Mouse (Mus musculus): ENCODE results near the gene Hoxa2. TPM values are rescaled to one million over a fixed set of nuclear protein-coding genes. Genes with fewer than 3 reads are reported as not detected.

Hoxa2 gene
- polyA plus RNA-seq, 1 experiment, result 1.0 TPM

DNA sequence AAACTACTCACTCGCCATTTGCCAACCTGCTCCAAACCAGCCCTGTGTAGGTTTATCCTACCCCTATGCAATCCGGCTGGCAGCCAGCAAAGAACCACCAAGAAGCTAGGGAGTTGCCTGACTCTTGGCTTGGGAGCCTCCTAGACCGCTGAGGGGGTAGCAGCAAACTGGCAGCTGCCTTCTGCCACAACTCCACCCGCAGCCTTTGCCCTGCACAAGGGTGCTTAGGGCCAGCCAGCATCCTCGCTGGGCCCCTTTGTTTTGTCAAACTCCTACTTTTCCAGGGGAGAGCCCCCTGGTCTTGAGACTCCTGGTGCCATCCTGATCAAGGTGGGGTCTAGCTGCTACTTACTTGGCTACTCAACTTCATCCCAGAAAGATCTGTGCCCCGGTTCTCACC lies 20.0 kb upstream of the Hoxa2 start:
- no peak overlapping the region for H3K27ac ChIP-seq (ENCODE audit: insufficient read depth, low read depth, low read length)
- 38% methylated on average over 6 of the region's 6 CpGs for WGBS

DNA sequence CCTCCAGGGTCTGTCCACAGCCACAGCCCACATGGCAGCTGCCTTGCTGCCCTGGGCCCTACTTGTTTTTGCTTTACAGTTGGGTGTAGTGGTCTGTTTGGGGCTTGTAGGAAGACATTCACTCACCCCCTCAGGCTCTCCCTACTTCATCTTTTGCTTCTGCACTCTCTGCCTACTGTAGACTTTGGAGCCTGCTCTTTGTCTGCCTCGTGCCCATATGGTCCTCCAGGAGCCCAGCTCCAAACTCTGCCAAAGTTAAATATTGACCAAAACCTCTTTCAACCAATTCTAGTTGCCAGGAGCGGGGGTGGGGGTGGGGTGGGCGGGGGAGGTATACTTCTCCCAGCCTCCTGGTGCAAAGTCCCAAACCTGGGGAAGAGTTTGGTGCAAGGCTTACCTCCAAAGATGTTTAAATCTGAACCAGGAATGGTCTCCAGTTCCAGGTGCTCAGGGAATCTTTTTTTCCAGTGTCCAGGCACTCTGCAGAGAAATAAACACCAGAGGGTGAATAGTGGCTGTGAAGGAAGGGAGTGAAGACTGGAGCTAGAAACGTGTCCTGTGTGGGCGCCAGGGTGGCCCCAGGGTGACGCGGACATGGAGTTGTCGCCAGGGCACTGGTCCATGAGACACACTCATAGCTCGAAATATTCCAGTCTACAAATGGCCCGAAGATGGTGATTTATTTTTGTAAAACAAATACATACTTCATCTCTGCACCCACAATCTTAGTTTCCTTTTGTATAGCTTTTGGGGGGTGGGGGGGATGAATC lies 18.9 kb upstream of the Hoxa2 start:
- 15% methylated on average over 10 of the region's 10 CpGs for WGBS
- no peak for TF ChIP-seq POLR2A (IDR thresholded peaks at IDR 0.05; ENCODE audit: low read depth, low read length)
- no peak for TF ChIP-seq CTCF (IDR thresholded peaks at IDR 0.05; ENCODE audit: extremely low read depth, insufficient read length, insufficient replicate concordance, low read depth, low read length)
- H3K4me1 ChIP-seq (ENCODE audit: control insufficient read depth, insufficient read depth, insufficient read length, low read length), result peaks cover 12% of the 10 kb centered on the region
- peaks cover 29% of the 10 kb centered on the region for H3K27me3 ChIP-seq (ENCODE audit: control insufficient read depth, insufficient read depth, low read length)
- no peaks in the 10 kb centered on the region for H3K36me3 ChIP-seq (ENCODE audit: control insufficient read depth, insufficient read depth, low read length)
- peak overlapping the region; percentile 3; the same call in 1 of the 2 replicates for H3K27ac ChIP-seq (ENCODE audit: insufficient read depth, low read depth, low read length)
- no peak overlapping the region for H3K4me3 ChIP-seq (ENCODE audit: low read depth, low read length)

More for the DNA sequence above, 20.0 kb upstream of the Hoxa2 start:
- no peaks in the 10 kb centered on the region for H3K36me3 ChIP-seq (ENCODE audit: control insufficient read depth, insufficient read depth, low read length)
- H3K4me1 ChIP-seq (ENCODE audit: control insufficient read depth, insufficient read depth, insufficient read length, low read length), result peaks cover 12% of the 10 kb centered on the region
- H3K27me3 ChIP-seq (ENCODE audit: control insufficient read depth, insufficient read depth, low read length), result peaks cover 24% of the 10 kb centered on the region
- no peak for TF ChIP-seq POLR2A (IDR thresholded peaks at IDR 0.05; ENCODE audit: low read depth, low read length)
- no peak overlapping the region for H3K4me3 ChIP-seq (ENCODE audit: low read depth, low read length)

DNA sequence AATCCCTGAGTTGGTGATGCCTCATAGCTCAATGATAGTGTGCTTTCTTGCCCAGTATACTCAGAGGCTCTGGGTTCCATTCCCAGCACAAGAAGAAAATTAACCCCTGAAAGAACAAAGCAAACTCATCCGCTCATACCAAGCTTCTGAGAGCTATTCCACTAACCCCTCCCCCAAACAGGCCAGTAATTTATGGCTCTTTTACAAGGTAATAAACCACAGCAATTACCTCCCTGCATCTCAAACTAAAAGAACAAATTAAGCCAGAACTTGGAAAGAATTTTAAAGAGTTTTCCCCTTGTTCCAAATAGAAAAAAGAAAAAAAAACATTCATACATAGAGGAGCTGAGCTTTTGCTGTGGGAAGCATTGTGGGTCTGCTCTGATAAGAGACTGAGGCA lies 18.2 kb upstream of the Hoxa2 start:
- no peak for TF ChIP-seq CTCF (IDR thresholded peaks at IDR 0.05; ENCODE audit: extremely low read depth, insufficient read length, insufficient replicate concordance, low read depth, low read length)
- TF ChIP-seq POLR2A (IDR thresholded peaks at IDR 0.05; ENCODE audit: low read depth, low read length), result no peak

DNA sequence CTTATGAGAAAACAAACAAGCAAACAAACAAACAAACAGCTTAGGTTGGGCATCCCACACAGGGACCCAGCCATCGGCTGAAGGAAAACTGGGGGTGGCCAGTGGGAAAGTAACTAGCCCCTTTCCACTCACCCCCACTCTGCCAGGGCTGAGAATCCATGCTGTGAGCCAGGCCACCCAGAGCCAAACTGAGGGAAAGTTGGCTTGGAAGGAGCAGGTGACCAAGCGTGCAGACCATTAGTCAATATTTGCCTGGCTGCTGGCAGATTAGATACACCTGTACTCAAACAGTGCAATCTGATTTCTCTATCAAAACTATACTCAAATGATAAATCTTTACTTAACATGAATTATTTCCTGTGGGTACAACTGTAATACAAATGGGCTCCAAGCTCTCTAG lies 17.4 kb upstream of the Hoxa2 start:
- H3K36me3 ChIP-seq (ENCODE audit: control insufficient read depth, insufficient read depth, low read length), result no peaks in the 10 kb centered on the region
- H3K27me3 ChIP-seq (ENCODE audit: control insufficient read depth, insufficient read depth, low read length), result peaks cover 32% of the 10 kb centered on the region
- no peak overlapping the region for H3K27ac ChIP-seq (ENCODE audit: insufficient read depth, low read depth, low read length)
- no peak overlapping the region for H3K4me3 ChIP-seq (ENCODE audit: low read depth, low read length)
- WGBS, result 36% methylated on average over 2 of the region's 2 CpGs
- peaks cover 12% of the 10 kb centered on the region for H3K4me1 ChIP-seq (ENCODE audit: control insufficient read depth, insufficient read depth, insufficient read length, low read length)
- TF ChIP-seq POLR2A (IDR thresholded peaks at IDR 0.05; ENCODE audit: low read depth, low read length), result no peak
- TF ChIP-seq CTCF (IDR thresholded peaks at IDR 0.05; ENCODE audit: extremely low read depth, insufficient read length, insufficient replicate concordance, low read depth, low read length), result no peak

More for the DNA sequence above, 18.2 kb upstream of the Hoxa2 start:
- Histone ChIP-seq H3K27ac (ENCODE audit: insufficient read depth, low read depth, low read length) (no peak overlapping the region), H3K4me3 (ENCODE audit: low read depth, low read length) (no peak overlapping the region), H3K4me1 (ENCODE audit: control insufficient read depth, insufficient read depth, insufficient read length, low read length) (peaks cover 12% of the 10 kb centered on the region), H3K36me3 (ENCODE audit: control insufficient read depth, insufficient read depth, low read length) (no peaks in the 10 kb centered on the region), H3K27me3 (ENCODE audit: control insufficient read depth, insufficient read depth, low read length) (peaks cover 29% of the 10 kb centered on the region)
- 29% methylated on average over 1 of the region's 1 CpGs for WGBS

DNA sequence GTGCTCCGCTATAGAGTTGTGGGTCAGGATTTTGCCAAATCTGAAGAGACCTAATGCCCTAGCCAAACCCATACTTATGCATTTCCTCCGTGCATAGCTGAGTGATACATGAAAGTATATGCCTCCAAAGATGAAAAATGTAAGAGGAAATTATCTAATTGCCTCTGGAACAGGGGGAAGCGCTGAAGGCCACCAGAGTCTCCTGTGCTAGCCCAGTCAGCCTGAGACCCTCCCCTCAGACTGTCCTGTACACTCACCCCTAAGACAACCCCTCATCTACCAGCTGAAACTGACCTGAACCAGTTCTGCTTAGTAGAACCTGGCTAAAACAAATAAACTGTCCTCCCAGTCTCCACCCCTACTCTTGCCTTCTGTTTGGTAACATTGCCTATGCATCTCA lies 16.1 kb upstream of the Hoxa2 start:
- Histone ChIP-seq H3K27ac (ENCODE audit: insufficient read depth, low read depth, low read length) (peak overlapping the region; percentile 46), H3K36me3 (ENCODE audit: control insufficient read depth, insufficient read depth, low read length) (no peaks in the 10 kb centered on the region), H3K27me3 (ENCODE audit: control insufficient read depth, insufficient read depth, low read length) (peaks cover 28% of the 10 kb centered on the region), H3K4me3 (ENCODE audit: low read depth, low read length) (no peak overlapping the region), H3K4me1 (ENCODE audit: control insufficient read depth, insufficient read depth, insufficient read length, low read length) (peaks cover 12% of the 10 kb centered on the region)
- 79% methylated on average over 3 of the region's 3 CpGs for WGBS
- no peak for TF ChIP-seq POLR2A (IDR thresholded peaks at IDR 0.05; ENCODE audit: low read depth, low read length)
- no peak for TF ChIP-seq CTCF (IDR thresholded peaks at IDR 0.05; ENCODE audit: extremely low read depth, insufficient read length, insufficient replicate concordance, low read depth, low read length)

DNA sequence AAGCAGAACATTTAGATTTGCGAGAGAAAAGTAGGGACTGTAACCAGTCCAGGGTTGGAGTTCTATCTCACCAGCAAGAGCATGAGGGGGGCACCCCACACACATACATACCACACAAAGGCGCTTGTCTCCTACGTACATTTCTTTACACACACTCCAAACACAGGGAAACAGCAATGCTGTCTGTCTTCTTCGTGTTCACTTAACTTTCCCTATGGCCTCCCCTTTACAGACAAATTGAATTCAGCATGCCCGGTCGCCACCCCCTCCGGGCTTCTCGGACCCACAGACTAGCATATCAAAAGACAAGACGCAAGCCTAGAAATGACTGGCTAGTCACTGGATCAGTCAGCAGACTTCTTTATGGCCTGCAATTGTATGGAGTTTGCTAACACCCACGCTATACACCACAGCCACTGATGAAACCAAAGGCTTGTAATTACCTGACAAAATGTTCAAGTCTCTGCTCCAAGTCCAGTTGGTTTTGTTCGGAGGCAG lies 15.6 kb upstream of the Hoxa2 start:
- Histone ChIP-seq H3K4me1 (ENCODE audit: control insufficient read depth, insufficient read depth, insufficient read length, low read length) (peaks cover 12% of the 10 kb centered on the region), H3K27me3 (ENCODE audit: control insufficient read depth, insufficient read depth, low read length) (peaks cover 28% of the 10 kb centered on the region), H3K27ac (ENCODE audit: insufficient read depth, low read depth, low read length) (peak overlapping the region; percentile 46; the same call in 1 of the 2 replicates), H3K36me3 (ENCODE audit: control insufficient read depth, insufficient read depth, low read length) (no peaks in the 10 kb centered on the region), H3K4me3 (ENCODE audit: low read depth, low read length) (peak overlapping the region; percentile 32; the same call in 1 of the 2 replicates)
- 80% methylated on average over 11 of the region's 11 CpGs for WGBS
- TF ChIP-seq POLR2A (IDR thresholded peaks at IDR 0.05; ENCODE audit: low read depth, low read length), result no peak
- TF ChIP-seq CTCF (IDR thresholded peaks at IDR 0.05; ENCODE audit: extremely low read depth, insufficient read length, insufficient replicate concordance, low read depth, low read length), result no peak

DNA sequence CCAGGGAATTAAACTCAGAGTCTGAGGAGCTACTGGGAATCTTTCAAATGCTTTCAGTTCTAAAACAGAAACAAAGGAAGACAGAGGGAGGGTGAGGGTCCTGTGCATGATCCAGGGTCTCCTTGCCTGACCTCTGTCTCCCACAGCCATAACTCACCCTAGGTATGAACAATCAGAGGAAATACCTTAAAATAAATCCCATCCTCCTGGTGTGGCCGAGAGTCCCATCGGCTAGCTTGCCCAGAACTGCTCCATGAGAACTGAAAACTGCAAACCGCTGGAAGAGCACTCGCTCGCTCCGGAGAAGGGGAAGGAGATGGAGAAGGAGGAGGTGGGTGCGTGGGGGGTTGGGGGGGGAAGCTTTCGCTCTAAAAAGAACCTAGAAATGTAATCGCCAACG lies 15.1 kb upstream of the Hoxa2 start:
- WGBS, result 61% methylated on average over 10 of the region's 10 CpGs
- TF ChIP-seq CTCF (IDR thresholded peaks at IDR 0.05; ENCODE audit: extremely low read depth, insufficient read length, insufficient replicate concordance, low read depth, low read length) (no peak), POLR2A (IDR thresholded peaks at IDR 0.05; ENCODE audit: low read depth, low read length) (no peak)
- no peaks in the 10 kb centered on the region for H3K36me3 ChIP-seq (ENCODE audit: control insufficient read depth, insufficient read depth, low read length)
- H3K27ac ChIP-seq (ENCODE audit: insufficient read depth, low read depth, low read length), result peak overlapping the region; percentile 69
- H3K4me1 ChIP-seq (ENCODE audit: control insufficient read depth, insufficient read depth, insufficient read length, low read length), result peaks cover 11% of the 10 kb centered on the region
- peak overlapping the region; percentile 48 for H3K4me3 ChIP-seq (ENCODE audit: low read depth, low read length)
- H3K27me3 ChIP-seq (ENCODE audit: control insufficient read depth, insufficient read depth, low read length), result peaks cover 31% of the 10 kb centered on the region

Data from small intestine, adult 2 months (tissue).